Mouse (Mus musculus) hindbrain, embryonic 14.5 days (tissue): ENCODE measurements around the gene Pkd1. TPM values are rescaled to one million over a fixed set of nuclear protein-coding genes. Genes with fewer than 3 reads are reported as not detected.

Experiments used
- ATAC-seq: fragments of 200-750 bp; cut with Nextera tagmentation; 2 replicates; pipeline ENCODE4 v1.8.0; 2017; ENCODE audit warnings: moderate number of reproducible peaks, mild to moderate bottlenecking, moderate TSS enrichment, moderate library complexity; ENCODE audit not compliant: low FRiP score
- DNase-seq: peaks from one replicate; pipeline ENCODE4 v3.0.0-alpha.2; 2015; ENCODE audit warnings: low spot score
- H3K27ac ChIP-seq: fragments of 300-500 bp; sonication (generic); 2 replicates; pipeline ENCODE4 v1.5.1; 2014; ENCODE audit warnings: mild to moderate bottlenecking, moderate library complexity
- H3K27me3 ChIP-seq: fragments of 300-500 bp; sonication (generic); 2 replicates; pipeline ENCODE4 v1.6.1; 2014; ENCODE audit warnings: mild to moderate bottlenecking, low read length, mixed read lengths; ENCODE audit not compliant: control insufficient read depth, insufficient read depth
- H3K36me3 ChIP-seq: fragments of 300-500 bp; sonication (generic); replicated peaks from 2 replicates; pipeline ENCODE4 v1.6.1; 2014; ENCODE audit not compliant: control insufficient read depth, insufficient read depth
- H3K4me1 ChIP-seq: fragments of 300-500 bp; sonication (generic); replicated peaks from 2 replicates; pipeline ENCODE4 v1.6.1; 2014; ENCODE audit warnings: antibody characterized with exemption, low read length, mixed read lengths; ENCODE audit not compliant: control insufficient read depth, insufficient read depth
- H3K4me2 ChIP-seq: fragments of 300-500 bp; sonication (generic); replicated peaks from 2 replicates; pipeline ENCODE4 v1.6.1; 2014; ENCODE audit warnings: mild to moderate bottlenecking, moderate library complexity
- H3K4me3 ChIP-seq: fragments of 300-500 bp; sonication (generic); replicated peaks from 2 replicates; pipeline ENCODE4 v1.5.1; 2014; ENCODE audit warnings: mild to moderate bottlenecking, low read length
- H3K9ac ChIP-seq: fragments of 300-500 bp; sonication (generic); 2 replicates; pipeline ENCODE4 v1.6.1; 2014
- H3K9me3 ChIP-seq: fragments of 300-500 bp; sonication (generic); 2 replicates; pipeline ENCODE4 v1.6.1; 2016; ENCODE audit warnings: low read length; ENCODE audit not compliant: control insufficient read depth
- WGBS: fragments of 180-500 bp; shearing (Covaris S2); extraction: QIAGEN DNeasy Blood & Tissue Kit; methylation state at CpG from one replicate; pipeline ENCODE4 v1.1.7; 2014; 5-methylcytosine and 5-hydroxymethylcytosine counted together
- polyA plus RNA-seq: library from polyadenylated mRNA; unstranded; fragments of >200 nt; fragmentation: Nextera tagmentation; extraction: Ambion mirVana; gene quantifications from 2 replicates; pipeline ENCODE4 v1.2.1, GENCODE M21; 2014

The Pkd1 gene
- polyA plus RNA-seq, 1 experiment from 2014 or later = 30.4 TPM

DNA sequence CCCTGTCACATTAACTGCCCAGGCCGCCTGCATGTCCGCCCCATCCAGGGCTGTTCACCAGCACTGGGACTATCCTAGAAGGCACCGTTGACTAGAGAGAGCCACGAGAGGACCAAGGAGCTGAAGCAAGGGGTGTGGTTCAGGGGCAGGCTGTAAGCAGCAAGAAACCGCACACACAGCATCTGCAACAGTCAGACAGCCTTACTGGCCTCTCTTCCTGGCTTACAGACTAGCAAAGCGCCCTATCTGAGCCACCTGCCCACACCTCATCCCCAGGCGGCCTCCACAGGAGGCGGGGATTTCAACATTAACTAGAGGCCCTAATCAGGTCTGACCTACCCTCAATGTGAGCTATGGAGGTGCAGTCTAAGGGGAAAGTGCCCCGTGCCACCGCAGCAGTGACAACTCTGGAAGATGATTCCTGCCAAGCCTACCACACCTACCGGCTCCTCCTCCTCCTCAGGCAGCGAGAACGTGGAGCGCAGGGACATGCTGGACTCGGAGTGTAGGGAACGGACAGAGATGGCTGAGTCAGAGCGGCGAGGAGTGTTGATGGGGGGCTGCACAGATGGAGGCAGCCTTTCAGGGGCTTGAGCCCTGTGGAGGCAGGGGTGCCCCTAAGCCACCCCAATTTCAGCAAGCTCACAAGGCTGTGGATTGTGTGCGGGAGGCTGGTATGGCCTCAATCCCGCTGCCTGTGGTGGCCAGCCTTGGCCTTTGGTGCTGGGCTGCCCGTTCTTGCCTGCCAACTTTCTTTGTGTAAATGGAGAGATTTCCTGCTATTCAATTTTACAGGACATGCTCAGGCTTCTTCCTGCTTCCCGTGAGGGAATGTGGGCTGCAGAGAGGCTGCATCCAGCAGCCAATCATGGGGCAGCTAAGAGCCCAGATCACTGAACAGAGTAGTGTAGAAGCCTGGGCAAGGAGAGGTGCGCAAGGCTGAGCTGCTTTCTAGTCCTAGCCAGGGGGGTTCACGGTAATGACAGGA is 35.1 kb upstream of the Pkd1 start:
- Histone ChIP-seq H3K9me3 (no peaks in the 10 kb centered on the region), H3K27ac (peak overlapping the region; percentile 18; the same call in 1 of the 2 replicates), H3K4me3 (no peak overlapping the region), H3K4me2 (0 out of 2 replicates have a peak overlapping the region, but pooled peaks have one; percentile 14), H3K4me1 (no peaks in the 10 kb centered on the region), H3K36me3 (peaks cover 77% of the 10 kb centered on the region), H3K9ac (no peak overlapping the region), H3K27me3 (no peaks in the 10 kb centered on the region)
- 91% methylated on average over 24 of the region's 24 CpGs for WGBS
- DNase-seq (no peak), ATAC-seq (peak; percentile 4; the same call in 1 of the 2 replicates)

- Histone ChIP-seq H3K27me3 (no peaks in the 10 kb centered on the region), H3K9me3 (no peaks in the 10 kb centered on the region), H3K27ac (no peak overlapping the region), H3K9ac (no peak overlapping the region), H3K36me3 (peaks cover 60% of the 10 kb centered on the region), H3K4me2 (no peak overlapping the region), H3K4me3 (no peak overlapping the region), H3K4me1 (no peaks in the 10 kb centered on the region)
- no peak for DNase-seq
- no peak for ATAC-seq
- 93% methylated on average over 4 of the region's 4 CpGs for WGBS
Observed at GRCm38 (mm10) chr17:24520450-24520849, 29.2 kb upstream of the Pkd1 start.

DNA sequence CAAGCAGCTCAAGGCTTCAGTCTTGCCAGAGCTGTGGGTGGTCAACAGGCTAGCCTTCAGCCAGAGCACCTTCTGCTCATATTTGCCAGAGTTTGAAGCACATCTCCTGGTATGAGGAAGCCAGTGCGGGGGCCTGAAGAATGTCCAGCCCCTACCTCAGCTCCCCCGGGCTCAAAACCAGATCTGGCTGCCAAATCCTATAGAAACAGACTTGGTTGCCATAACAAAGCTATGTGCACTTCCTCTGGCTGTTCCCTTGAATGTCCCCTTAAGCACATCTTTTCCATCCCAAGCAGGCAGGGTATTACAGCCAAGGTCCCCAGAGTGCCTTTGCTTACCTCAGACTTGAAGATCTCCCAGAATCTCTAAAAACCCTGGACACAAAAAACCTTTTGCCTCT is 24.9 kb upstream of the Pkd1 start:
- Histone ChIP-seq H3K27ac (no peak overlapping the region), H3K4me1 (peaks cover 20% of the 10 kb centered on the region), H3K9ac (no peak overlapping the region), H3K27me3 (no peaks in the 10 kb centered on the region), H3K36me3 (0 out of 2 replicates have a peak, but pooled peaks cover 26% of the 10 kb centered on the region), H3K9me3 (no peaks in the 10 kb centered on the region), H3K4me3 (no peak overlapping the region), H3K4me2 (no peak overlapping the region)
- DNase-seq = no peak
- 69% methylated on average over 2 of the region's 2 CpGs for WGBS
- ATAC-seq = no peak

DNA sequence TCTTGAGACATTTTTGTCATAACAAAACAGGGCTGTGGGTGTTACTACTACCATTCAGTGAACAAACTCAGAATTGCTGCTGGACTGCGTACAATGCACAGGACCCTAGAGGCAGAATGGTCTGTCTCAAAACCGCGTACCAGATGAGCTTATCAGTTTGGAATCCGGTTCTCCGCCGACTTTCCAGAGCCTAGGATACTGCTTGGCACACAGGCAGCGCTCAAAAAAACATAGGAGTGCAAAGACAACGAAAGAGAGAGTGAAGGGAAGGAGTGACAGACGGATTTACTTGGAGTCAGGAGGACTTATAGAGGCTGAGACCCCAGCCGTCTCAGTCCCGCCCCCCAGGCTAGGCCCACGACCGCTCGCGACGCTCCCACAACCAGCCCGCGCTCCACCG is 22.3 kb upstream of the Pkd1 start:
- H3K4me2 ChIP-seq = peak overlapping the region; percentile 80
- peak overlapping the region; percentile 94 for H3K9ac ChIP-seq
- 0% methylated on average over 19 of the region's 19 CpGs for WGBS
- peaks cover 29% of the 10 kb centered on the region for H3K36me3 ChIP-seq
- H3K9me3 ChIP-seq = no peaks in the 10 kb centered on the region
- peak overlapping the region; percentile 77 for H3K27ac ChIP-seq
- no peak for DNase-seq
- peak overlapping the region; percentile 85 for H3K4me3 ChIP-seq
- H3K4me1 ChIP-seq = peaks cover 33% of the 10 kb centered on the region
- ATAC-seq = no peak
- no peaks in the 10 kb centered on the region for H3K27me3 ChIP-seq

DNA sequence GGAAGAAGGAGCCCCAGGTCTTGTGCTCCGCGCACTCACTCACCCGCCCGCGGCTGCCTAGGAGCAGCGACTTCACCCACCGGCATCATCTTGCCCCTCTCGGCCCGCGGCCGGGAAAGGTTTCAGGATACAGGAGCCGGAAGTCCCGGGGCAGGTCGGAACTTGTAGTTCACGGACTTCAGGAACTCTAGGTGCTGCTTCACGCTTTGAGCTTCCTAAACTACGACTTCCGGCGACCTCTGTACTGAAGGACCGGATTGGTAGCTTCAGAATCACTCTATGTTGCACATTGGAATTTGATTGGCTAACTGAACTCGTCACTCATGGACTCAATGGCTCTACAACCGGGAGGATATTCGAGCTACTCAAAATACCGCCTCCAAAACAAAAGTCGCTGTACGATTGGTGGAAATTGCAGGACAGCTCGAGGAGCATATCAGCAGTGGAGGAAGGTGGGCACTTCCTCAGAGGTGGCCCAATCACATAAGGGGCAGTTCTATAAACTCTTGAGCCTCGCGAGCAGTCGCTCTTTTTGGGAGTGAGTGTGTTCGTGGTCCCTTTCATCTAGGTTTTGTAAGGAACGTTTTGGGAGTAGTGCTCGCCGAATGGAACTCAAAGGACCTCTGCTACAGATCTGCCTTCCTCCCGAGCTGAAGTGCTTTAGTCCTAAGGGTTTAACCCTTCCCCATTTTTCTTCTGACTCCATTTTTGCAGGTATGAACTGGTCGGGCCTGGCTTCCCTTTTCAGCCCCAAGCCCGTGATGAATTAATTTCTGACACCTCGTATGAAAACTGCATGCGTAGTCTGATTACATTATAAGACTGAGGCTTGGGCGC is 21.7 kb upstream of the Pkd1 start, which contains the start of gene Traf7:
Gene Traf7 (minus strand): TSS at position 216 of the 837 bp plus-strand sequence.
- Histone ChIP-seq H3K27ac (peak within 1 kb of the TSS; percentile 84), H3K4me1 (peaks cover 39% of the 10 kb centered on the region), H3K9me3 (no peaks in the 10 kb centered on the region), H3K27me3 (no peaks in the 10 kb centered on the region), H3K4me3 (peak within 1 kb of the TSS; percentile 85), H3K4me2 (peak within 1 kb of the TSS; percentile 85), H3K36me3 (peaks cover 27% of the 10 kb centered on the region), H3K9ac (peak within 1 kb of the TSS; percentile 94)
- WGBS = under 1% methylated on average over 40 of the region's 40 CpGs
- DNase-seq (peak; percentile 98), ATAC-seq (peak; percentile 99)

DNA sequence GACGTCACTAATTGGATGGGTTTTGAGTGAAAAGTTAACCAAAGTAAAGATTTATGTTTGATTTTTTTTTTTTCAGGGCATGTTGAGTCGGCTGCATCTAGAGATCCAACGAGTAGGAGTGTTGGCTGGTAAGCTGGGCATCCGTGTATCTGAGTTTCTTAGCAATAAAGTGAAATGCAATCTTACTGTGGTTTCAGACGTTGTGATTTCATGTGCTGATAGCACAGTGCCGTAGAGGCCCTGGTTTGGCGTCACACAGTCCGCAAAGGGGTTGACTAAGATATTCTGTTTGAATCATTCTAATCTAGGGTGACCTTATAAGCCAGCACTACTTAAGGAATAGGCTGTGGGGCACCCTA is 21.1 kb upstream of the Pkd1 start:
- H3K27ac ChIP-seq = peak overlapping the region; percentile 84
- under 1% methylated on average over 8 of the region's 8 CpGs for WGBS
- peak overlapping the region; percentile 85 for H3K4me2 ChIP-seq
- peaks cover 45% of the 10 kb centered on the region for H3K4me1 ChIP-seq
- no peaks in the 10 kb centered on the region for H3K27me3 ChIP-seq
- H3K9me3 ChIP-seq = no peaks in the 10 kb centered on the region
- H3K9ac ChIP-seq = peak overlapping the region; percentile 71
- H3K4me3 ChIP-seq = peak overlapping the region; percentile 48
- peaks cover 22% of the 10 kb centered on the region for H3K36me3 ChIP-seq
- ATAC-seq = no peak
- DNase-seq = no peak

DNA sequence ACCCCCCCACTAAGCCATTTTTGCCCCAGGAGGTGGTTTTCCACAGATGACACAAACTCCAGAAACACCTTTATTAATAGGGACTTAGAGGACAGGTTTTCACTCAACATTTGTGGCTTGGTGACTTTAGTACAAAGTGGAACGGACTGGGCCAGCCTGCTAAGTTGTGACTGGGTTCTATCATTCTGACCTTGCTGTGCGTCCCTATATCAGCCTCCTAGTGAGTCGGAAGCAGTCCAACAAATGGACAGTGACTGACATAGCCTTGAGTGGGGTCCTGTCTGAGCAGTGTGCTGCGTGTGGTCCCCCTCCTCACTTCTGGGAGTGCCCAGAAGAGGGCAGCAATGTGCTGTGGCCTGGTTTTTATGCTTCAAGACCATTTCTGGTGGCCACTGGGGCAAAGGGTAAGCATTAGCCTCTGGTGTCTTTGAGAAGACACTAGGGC is 20.6 kb upstream of the Pkd1 start:
- Histone ChIP-seq H3K4me2 (peak overlapping the region; percentile 85), H3K36me3 (peaks cover 22% of the 10 kb centered on the region), H3K4me1 (peaks cover 46% of the 10 kb centered on the region), H3K4me3 (peak overlapping the region; percentile 48), H3K27ac (peak overlapping the region; percentile 84), H3K9ac (peak overlapping the region; percentile 71), H3K27me3 (no peaks in the 10 kb centered on the region), H3K9me3 (no peaks in the 10 kb centered on the region)
- no peak for ATAC-seq
- DNase-seq = peak; percentile 73
- WGBS = 0% methylated on average over 4 of the region's 4 CpGs

GRCm38 (mm10) chr17:24529883-24530282 is 19.8 kb upstream of the Pkd1 start:
- H3K9ac ChIP-seq = peak overlapping the region; percentile 71
- H3K9me3 ChIP-seq = no peaks in the 10 kb centered on the region
- 27% methylated on average over 5 of the region's 5 CpGs for WGBS
- no peak overlapping the region for H3K27ac ChIP-seq
- H3K4me1 ChIP-seq = peaks cover 46% of the 10 kb centered on the region
- peak overlapping the region; percentile 85 for H3K4me2 ChIP-seq
- H3K27me3 ChIP-seq = no peaks in the 10 kb centered on the region
- ATAC-seq = no peak
- DNase-seq = no peak
- H3K4me3 ChIP-seq = peak overlapping the region; percentile 48; the same call in 1 of the 2 replicates
- H3K36me3 ChIP-seq = peaks cover 22% of the 10 kb centered on the region
